Comparison of ENCODE assay signal across 7 mouse cellular contexts in the genomic region with DNA sequence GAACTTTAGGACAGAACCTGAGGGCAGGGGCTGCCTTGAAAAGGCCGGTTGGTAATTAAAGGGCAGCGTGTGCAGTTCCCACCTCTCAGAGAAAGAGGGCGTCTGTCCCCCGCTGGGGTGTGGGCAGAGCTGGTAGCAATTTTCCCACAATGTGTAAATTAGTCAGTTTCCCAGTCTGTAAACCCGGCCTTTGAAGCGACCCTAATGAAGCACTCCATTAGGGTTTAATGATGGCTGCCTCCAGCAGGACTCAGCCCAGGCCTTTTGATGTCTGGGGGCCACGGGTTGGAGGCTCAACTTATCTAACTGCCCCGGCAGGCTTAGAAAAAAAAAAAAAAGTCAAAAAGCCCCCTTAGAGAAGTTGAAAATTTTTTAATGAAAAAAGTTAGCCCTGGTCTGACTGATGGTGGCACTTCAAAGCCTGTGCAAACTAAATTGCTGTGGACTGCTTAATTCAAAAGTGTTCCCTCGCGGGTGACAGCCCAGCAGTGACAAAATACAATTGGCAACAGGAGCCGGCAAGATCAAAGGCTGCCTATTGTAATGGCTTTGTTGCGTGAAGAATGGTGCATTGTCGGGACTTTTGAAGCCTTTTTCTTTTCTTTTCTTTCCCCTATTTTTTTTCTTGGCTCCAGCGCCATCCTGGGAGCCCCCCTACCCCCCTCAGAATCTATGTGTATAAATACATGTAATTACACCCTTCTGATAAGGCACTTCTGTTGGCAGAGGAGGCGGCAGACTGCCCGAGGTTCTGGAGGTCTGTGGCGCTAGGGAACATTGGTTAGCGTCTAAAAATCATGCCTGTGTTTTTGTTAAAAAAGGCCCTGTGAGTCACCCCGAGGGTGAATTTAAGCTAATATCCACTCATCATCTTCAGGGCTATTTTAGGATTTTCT.
DNase-seq lines count a peak whose midpoint lies in the region; ATAC-seq and TF ChIP-seq lines count a peak whose summit lies in the region.

No protein-coding gene starts in this region.

- no peak for ATAC-seq in liver, embryonic 14.5 days (ENCODE audit: insufficient read depth)
- ATAC-seq in liver, embryonic 12.5 days: no peak
- peak; percentile 45; the same call in 1 of the 2 replicates for ATAC-seq in hindbrain, embryonic 12.5 days (ENCODE audit: low FRiP score)
- peak; percentile 53 for ATAC-seq in neural tube, embryonic 12.5 days (ENCODE audit: low FRiP score, low read depth)
- no peak for ATAC-seq in megakaryocyte, adult 5-6 weeks (ENCODE audit: poor library complexity, severe bottlenecking)
- no peak for ATAC-seq in erythroid progenitor cell, adult 5-6 weeks (replicated peaks; ENCODE audit: low FRiP score, poor library complexity, severe bottlenecking)

- no peak overlapping the region for H3K27ac ChIP-seq in liver, embryonic 14.5 days
- H3K27ac ChIP-seq in liver, embryonic 12.5 days: no peak overlapping the region
- H3K27ac ChIP-seq in embryonic facial prominence, embryonic 10.5 days (replicated peaks): peak overlapping the region; percentile 49; the same call in 1 of the 2 replicates
- no peak overlapping the region for H3K27ac ChIP-seq in hindbrain, embryonic 12.5 days
- no peak overlapping the region for H3K27ac ChIP-seq in neural tube, embryonic 12.5 days

- DNase-seq in liver, embryonic 14.5 days (ENCODE audit: low read depth in 3 of 3, low spot score in 3 of 3): no peak
- DNase-seq in embryonic facial prominence, embryonic 10.5 days (ENCODE audit: low spot score): peak; percentile 74

- H3K9me3 ChIP-seq in liver, embryonic 14.5 days (ENCODE audit: control insufficient read depth, low read length): no peaks in the 10 kb centered on the region
- H3K9me3 ChIP-seq in liver, embryonic 12.5 days (replicated peaks): no peaks in the 10 kb centered on the region
- H3K9me3 ChIP-seq in embryonic facial prominence, embryonic 10.5 days: no peaks in the 10 kb centered on the region
- H3K9me3 ChIP-seq in hindbrain, embryonic 12.5 days (replicated peaks): no peaks in the 10 kb centered on the region
- H3K9me3 ChIP-seq in neural tube, embryonic 12.5 days: no peaks in the 10 kb centered on the region

- H3K27me3 ChIP-seq in liver, embryonic 14.5 days (ENCODE audit: control insufficient read depth, insufficient read depth, low read length): peaks cover 35% of the 10 kb centered on the region
- peaks cover 97% of the 10 kb centered on the region for H3K27me3 ChIP-seq in liver, embryonic 12.5 days (replicated peaks)
- peaks cover 93% of the 10 kb centered on the region for H3K27me3 ChIP-seq in embryonic facial prominence, embryonic 10.5 days (replicated peaks; ENCODE audit: low read depth, poor library complexity, severe bottlenecking)
- peaks cover 67% of the 10 kb centered on the region for H3K27me3 ChIP-seq in hindbrain, embryonic 12.5 days
- peaks cover 57% of the 10 kb centered on the region for H3K27me3 ChIP-seq in neural tube, embryonic 12.5 days (replicated peaks)

- 4% methylated on average over 19 of the region's 19 CpGs for WGBS in liver, embryonic 14.5 days (ENCODE audit: insufficient replicate concordance)
- 4% methylated on average over 19 of the region's 19 CpGs for WGBS in liver, embryonic 12.5 days (ENCODE audit: insufficient replicate concordance)
- WGBS in embryonic facial prominence, embryonic 10.5 days: 2% methylated on average over 19 of the region's 19 CpGs
- WGBS in hindbrain, embryonic 12.5 days: 2% methylated on average over 19 of the region's 19 CpGs
- under 1% methylated on average over 19 of the region's 19 CpGs for WGBS in neural tube, embryonic 12.5 days

- no peak overlapping the region for H3K4me3 ChIP-seq in liver, embryonic 14.5 days (ENCODE audit: insufficient read depth in 1 of 2, low read depth in 2 of 2, low read length in 2 of 2)
- H3K4me3 ChIP-seq in liver, embryonic 12.5 days: no peak overlapping the region
- peak overlapping the region; percentile 14; the same call in 1 of the 2 replicates for H3K4me3 ChIP-seq in embryonic facial prominence, embryonic 10.5 days
- no peak overlapping the region for H3K4me3 ChIP-seq in hindbrain, embryonic 12.5 days
- no peak overlapping the region for H3K4me3 ChIP-seq in neural tube, embryonic 12.5 days

- TF ChIP-seq CTCF in liver, embryonic 14.5 days (IDR thresholded peaks at IDR 0.05; ENCODE audit: low read depth): peak; percentile 21; the same call in 1 of the 2 replicates

- H3K36me3 ChIP-seq in liver, embryonic 14.5 days (replicated peaks; ENCODE audit: control insufficient read depth, insufficient read depth, low read depth): no peaks in the 10 kb centered on the region
- H3K36me3 ChIP-seq in liver, embryonic 12.5 days: no peaks in the 10 kb centered on the region
- no peaks in the 10 kb centered on the region for H3K36me3 ChIP-seq in embryonic facial prominence, embryonic 10.5 days (replicated peaks)
- H3K36me3 ChIP-seq in hindbrain, embryonic 12.5 days: no peaks in the 10 kb centered on the region
- H3K36me3 ChIP-seq in neural tube, embryonic 12.5 days: no peaks in the 10 kb centered on the region

- no peaks in the 10 kb centered on the region for H3K4me1 ChIP-seq in liver, embryonic 14.5 days (replicated peaks; ENCODE audit: control insufficient read depth in 2 of 2, insufficient read depth in 2 of 2, low read length in 1 of 2)
- no peaks in the 10 kb centered on the region; the same call in 1 of the 2 replicates for H3K4me1 ChIP-seq in liver, embryonic 12.5 days
- H3K4me1 ChIP-seq in embryonic facial prominence, embryonic 10.5 days: peaks cover 78% of the 10 kb centered on the region
- peaks cover 55% of the 10 kb centered on the region for H3K4me1 ChIP-seq in hindbrain, embryonic 12.5 days
- peaks cover 49% of the 10 kb centered on the region for H3K4me1 ChIP-seq in neural tube, embryonic 12.5 days

- H3K4me2 ChIP-seq in liver, embryonic 14.5 days (ENCODE audit: low read depth): no peak overlapping the region
- no peak overlapping the region for H3K4me2 ChIP-seq in liver, embryonic 12.5 days
- H3K4me2 ChIP-seq in hindbrain, embryonic 12.5 days (replicated peaks): peak overlapping the region; percentile 9; the same call in 1 of the 2 replicates
- 0 out of 2 replicates have a peak overlapping the region, but pooled peaks have one; percentile 16 for H3K4me2 ChIP-seq in neural tube, embryonic 12.5 days (replicated peaks)

- TF ChIP-seq EP300 in liver, embryonic 14.5 days (IDR thresholded peaks at IDR 0.05; ENCODE audit: low read depth): no peak

- H3K9ac ChIP-seq in liver, embryonic 14.5 days (replicated peaks): no peak overlapping the region
- no peak overlapping the region for H3K9ac ChIP-seq in liver, embryonic 12.5 days
- no peak overlapping the region for H3K9ac ChIP-seq in hindbrain, embryonic 12.5 days
- no peak overlapping the region for H3K9ac ChIP-seq in neural tube, embryonic 12.5 days

Comparison
In these comparisons a context has a peak if more than half of its experiments do, and no peak if none do; other contexts are left out.
1. ATAC-seq: peak in hindbrain, embryonic 12.5 days (single experiment) and neural tube, embryonic 12.5 days (single experiment); none in liver, embryonic 14.5 days (single experiment), liver, embryonic 12.5 days (single experiment), megakaryocyte, adult 5-6 weeks (single experiment) and erythroid progenitor cell, adult 5-6 weeks (single experiment).
2. H3K4me2 ChIP-seq: peak in hindbrain, embryonic 12.5 days (single experiment) and neural tube, embryonic 12.5 days (single experiment); none in liver, embryonic 14.5 days (single experiment) and liver, embryonic 12.5 days (single experiment).